Mouse (Mus musculus) 416B (cell line): ENCODE data around the gene Rmdn3.
A peak's percentile ranks its signal among the peaks of the same experiment; 100 is the strongest.

Experiments
- DNase-seq: peaks from one replicate; pipeline ENCODE4 v3.0.0; 2011; ENCODE audit warnings: low read depth

Gene Rmdn3

DNA sequence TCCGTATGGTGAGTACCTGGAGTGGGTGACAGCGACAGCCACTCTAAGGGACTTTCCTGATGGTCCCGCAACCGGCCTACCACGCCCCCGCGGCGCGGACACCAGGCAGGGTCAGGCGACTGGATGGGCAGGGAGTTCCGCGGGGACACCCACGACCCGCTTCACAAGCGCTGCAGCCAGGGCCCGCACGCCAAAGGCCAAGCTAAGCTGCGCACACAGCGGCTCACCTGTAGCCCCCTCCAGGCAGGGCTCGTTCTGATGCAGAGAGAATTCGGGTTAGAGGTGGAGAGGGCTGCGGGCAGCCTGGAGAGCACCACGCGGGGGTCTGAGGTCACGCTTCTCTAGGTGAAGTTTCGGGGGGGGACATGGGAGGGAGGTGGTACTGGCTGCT lies 11.0 kb upstream of the Rmdn3 start:
- no peak for DNase-seq

DNA sequence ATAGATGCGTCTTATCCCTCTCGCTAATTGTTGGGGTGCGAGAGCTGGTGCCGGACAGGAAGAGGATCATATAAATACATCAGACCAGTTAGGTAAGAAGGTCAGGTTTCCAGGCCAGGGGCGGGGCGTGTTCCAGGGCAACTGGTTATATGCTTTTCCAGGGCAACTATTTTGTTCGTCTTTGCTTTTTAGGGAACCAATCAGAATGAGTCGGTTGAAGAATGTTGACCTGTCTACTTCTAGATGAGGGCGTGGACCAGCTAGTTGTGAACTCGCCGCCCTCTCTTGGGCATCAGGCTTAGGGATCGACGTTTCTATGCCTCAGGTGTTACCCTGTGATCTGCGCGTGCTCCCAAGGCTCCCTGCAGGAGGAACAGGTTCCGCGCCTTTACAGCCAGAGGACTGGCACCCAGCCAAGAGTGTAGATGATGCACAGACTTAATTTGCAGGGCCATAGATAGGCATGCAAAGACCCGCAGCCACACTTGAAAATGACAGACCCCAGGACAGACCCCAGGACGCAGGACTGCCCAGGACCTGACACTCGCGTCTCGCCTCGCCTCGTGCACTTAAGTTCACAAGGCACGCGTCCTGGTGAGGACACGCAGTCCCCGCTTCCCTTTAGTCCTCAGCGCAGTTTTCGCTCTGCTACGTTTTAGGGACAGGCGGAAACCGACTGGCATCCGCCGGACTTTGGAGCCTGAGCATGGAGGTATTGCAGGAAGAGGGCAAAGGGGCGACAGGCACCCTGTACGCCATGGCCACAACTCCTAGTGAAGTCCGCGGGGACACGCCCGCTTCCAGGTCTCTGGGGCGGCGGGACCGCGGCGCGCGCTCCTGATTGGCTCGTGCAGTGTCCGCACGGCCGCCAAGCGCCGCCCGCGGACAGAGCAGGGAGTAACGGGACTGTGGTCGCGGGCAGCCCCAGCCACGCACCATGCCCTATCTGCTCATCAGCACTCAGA lies 10.3 kb upstream of the Rmdn3 start, which contains the start of gene Gchfr:
Gene Gchfr (plus strand): TSS at position 873 of the 965 bp plus-strand sequence.
- DNase-seq, result no peak

DNA sequence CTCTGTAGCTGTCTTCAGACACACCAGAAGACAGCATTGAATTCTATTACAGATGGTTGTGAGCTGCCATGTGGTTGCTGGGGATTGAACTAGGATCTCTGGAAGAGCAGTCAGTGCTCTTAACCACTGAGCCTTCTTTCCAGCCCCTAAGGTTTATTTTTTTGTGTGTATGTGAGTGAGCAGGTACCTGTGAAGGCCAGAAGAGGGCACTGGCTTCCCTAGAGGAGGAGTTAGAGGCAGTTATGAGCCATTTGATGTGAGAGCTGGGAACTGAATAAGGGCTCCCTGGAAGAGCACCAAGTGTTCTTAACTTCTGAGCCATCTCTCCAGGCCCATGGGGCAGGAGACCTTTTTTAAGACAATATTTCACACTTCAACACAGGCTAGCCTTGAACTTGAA lies 8.6 kb upstream of the Rmdn3 start:
- peak; percentile 41 for DNase-seq

DNA sequence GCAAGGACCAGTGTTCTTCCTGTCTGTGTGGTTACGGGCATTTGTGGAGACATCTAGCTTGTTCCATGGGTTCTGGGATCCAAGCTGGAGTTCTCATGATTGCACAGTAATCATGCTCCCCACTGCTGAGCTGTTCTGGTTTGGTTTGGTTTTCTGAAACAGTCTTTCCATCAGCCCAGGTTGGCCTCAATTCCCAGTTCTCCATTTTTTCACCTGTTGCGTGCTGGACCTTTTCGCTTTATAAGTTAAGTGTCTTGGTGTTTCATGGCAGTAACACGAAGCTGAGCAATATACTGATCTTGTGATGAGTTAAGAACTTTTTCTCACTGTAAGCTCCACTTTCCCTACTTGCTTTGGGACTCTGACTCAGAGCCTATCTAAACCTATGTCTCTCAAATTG lies 7.2 kb upstream of the Rmdn3 start:
- DNase-seq, result no peak

DNA sequence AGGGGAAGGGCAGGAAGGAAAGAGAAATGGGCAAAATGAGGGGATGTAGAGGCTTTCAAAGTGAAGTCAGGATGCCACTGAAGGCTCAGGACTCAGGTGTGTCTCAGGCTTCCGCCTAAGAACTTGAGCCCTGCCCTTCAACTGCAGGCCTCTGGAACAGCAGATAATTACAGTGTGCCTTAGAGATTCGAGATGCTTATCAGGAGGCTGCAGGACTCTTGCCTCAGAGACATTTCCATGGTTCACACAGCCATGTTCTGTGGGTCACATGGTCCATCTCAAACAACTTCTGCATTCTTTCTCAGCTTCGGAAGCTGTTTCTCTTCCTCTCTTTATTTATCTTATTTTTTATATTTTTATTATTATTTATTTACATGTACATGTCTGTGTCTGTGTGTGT lies 6.3 kb upstream of the Rmdn3 start:
- peak; percentile 92 for DNase-seq

DNA sequence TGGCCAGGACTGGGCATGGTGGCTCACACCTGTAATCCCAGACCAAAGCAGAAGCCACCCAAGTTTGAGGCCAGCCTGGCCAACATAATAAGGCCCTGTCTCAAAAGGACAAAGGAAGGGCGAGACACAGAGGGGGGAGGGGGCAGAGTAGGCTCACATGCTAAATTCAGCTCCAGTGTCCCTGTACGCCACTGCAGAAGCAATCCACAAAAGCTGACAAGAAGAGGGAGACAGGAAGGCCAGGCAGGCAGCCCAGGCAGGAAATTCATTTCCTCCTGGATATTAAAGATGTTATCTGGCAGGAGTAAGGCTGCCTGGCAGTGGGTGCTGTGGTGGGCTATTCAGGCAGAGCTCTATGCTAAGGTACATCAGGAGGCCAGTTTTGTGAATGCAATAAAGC lies 4.4 kb upstream of the Rmdn3 start:
- no peak for DNase-seq

DNA sequence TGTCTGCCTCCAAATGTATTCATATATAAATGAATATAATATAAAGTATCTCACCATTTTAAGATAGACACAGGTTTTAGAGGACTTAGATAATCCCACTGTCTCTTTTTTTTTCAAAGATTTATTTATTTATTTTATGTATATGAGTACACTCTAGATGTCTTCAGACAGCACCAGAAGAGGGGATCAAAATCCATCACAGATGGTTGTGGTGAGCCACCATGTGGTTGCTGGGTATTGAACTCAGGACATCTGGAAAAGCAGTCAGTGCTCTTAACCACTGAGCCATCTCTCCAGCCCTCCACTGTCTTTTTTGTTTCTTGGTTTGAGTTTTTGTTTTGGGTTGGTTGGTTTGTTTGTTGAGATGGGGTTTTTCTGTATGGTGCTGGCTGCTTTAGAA lies 1.0 kb upstream of the Rmdn3 start:
- DNase-seq, result peak; percentile 62

DNA sequence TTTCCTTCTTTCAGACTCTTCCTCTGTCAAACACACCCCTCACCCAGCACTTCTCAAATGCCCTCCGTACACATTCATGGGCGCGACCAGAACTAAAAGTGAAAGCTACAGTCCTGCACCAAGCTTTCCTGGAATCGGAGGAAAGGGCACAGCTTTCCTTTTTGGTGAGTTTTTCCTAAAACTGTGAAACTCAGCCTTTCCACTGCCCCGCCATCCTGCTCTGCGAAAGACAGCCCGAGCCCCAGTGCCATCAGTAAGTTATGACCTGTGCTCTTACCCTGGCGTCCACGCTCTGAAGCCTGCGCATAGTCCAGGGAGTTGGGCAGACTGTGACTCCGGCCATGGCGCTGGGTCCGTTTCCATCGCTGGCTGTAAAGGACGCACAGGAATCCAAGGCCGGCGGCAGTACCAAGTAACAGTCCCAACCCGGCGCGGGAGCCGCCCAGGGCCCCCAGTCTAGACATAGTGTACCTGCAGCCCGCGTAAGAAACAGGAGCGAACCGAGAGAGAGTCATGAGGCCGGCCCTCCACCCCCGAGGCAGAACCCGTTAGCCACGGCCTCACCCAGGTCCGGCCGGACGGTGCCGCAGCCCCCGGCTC lies 653 bp downstream of the Rmdn3 start:
- no peak for DNase-seq

DNA sequence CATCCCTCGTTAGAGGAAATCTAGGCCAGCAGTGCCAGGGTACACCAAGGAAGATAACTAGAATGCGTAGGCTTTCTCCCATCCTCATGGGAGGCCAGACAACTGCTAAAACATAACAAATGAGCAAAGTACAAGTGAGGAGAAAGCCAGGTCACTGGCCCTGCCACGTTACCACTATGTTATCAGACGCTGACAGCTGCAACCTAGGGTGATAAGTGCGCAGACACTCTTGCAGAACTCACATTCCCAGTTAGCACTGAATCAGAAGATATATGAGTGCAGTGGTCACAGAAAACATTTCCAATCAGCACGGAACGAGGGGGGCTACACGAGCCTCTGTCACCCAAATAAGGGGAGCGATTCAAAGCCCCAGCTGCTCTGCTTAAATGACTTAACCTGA lies 1.4 kb downstream of the Rmdn3 start:
- no peak for DNase-seq

DNA sequence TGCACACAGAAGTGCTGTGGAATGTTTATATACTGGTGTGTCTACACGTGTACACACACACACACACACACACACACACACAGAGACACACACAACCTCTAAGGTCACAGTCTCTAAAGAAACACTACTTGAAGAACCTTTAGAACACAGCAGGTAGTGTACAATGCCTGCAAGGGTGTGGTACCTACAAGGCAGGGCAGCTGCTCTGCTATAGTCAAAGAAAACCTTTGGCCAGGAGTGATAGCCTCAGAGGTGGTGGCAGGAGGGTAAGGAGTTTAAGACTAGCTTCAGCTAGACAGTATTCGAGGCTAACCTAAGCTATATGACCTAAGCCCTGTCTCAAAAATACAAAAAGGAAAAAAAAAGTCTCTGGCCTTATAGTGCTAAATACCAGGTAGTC lies 2.2 kb downstream of the Rmdn3 start:
- DNase-seq, result no peak

DNA sequence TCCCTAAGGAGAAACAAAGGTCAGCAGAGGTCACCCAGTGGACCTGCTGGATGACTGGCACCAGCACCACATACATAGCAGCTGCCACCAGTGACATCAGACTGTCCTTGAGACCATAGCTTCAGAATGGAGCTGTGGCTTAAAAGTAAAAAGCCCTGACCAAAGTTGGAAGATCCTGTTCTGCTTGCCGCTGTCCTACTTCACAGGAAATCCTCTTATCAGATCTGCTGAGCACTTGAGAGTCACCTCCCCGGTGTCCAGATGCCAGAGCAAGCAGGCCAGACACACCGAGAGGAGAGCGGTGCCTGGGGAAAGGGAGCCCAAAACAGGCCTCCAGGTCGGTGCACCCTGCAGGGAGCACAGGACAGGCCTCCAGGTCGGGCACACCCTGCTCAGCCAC lies 4.6 kb downstream of the Rmdn3 start:
- DNase-seq, result no peak

DNA sequence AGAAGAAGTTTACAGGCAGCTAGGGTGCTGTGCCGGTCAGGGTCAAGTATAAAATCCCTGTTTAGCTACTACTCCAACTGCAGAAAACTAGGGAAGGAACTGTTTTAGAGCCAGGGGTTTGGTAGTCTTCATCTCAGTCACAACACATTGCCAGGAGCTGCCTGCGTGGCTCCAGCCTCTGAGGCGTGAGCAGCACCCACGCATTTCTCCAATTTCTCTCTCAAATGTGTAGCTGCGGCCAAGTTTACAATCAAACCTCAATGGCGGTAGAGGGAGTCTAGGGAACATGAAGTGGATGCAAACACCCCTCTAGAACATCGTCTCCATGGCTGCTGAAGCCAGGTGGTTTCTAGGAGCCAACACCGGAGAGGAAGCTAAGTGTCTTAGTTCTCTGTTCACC lies 9.1 kb downstream of the Rmdn3 start:
- DNase-seq, result no peak

DNA sequence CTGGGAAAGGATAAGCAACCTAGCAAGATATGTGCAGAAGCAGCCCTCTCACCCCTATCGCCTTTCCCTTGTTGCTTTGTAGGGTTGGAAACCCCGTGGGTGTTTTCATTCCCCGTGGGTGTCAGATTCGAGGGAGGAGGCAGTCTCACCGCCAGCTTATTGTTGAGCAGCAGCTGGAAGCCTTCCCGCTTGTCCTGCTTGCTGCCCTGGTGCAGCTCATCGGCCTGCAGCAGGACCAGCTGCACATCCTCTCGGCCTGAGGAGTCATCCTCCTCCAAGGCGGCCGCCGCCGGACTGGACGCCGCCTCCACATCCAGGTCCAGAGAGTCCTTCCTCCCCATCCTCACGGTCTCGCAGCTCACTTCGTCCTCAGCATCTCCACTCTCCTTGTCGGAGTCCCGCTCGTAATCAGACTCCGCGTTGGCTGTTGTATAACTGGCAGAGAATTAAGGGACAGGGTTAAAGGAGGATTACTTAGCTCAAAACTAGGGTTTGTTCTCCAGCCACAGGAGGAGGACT lies 9.6 kb downstream of the Rmdn3 start:
- DNase-seq, result no peak

DNA sequence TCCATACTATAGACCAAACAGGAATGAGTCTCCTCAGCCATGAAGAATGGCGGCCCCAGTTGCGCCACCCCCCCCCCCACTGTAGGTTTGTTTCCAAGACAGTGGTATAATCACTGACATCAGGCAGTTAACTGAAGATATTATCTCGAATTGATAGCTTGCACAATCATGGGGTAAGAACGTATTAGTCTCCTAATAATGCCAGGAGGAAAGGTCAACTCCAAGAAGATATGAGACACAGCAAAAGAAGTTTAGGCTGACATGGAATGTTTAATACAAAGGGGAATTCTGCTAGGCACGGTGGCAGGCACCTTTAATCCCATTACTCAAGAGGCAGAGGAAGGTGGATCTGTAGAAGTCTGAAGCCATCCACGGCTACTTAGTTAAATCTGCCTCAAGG lies 10.4 kb downstream of the Rmdn3 start:
- no peak for DNase-seq

DNA sequence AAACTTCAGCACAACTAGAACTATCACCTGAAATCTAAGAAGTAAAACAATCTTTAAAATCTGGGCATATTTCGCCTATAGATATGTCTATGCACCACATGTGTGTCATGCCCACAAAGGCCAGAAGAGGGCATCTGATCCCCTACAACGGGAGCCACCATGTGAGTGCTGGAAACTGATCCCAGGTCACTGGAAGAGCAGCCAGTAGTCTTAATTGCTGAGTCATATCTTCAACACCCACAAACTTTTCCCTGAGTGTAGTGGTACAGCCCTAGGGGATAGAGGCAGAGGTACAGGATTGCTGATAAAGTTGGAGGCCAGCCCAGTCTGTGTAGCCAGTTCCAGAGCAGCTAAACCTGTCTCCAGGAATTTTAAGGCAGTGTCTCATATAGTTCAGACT lies 11.6 kb downstream of the Rmdn3 start:
- peak; percentile 42 for DNase-seq

DNA sequence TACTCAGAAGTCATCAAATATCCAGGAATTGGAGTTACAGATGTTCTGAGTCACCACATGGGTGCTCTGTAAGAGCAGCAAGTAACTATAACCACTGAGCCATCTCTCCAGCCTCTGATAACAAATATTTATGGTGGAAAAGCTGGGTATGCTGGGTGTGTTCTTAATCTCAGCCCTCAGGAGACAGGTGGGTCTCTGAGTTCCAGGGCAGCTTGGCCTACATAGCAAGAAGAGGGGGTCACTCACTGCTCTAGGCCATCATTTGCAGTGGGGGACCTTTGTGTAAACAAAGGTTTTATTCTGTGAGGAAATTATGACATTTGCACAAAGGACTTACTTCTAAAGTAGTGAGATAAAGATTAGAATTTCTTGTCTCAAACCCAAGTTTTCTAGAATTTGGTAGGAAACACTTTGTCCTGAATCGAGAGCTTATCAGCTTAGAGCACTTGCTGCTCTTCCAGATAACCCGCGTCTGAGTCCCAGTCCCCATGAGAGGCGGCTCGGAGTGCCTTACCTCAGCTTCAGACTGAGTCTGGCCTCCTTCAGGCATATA lies 20.4 kb downstream of the Rmdn3 start:
- no peak for DNase-seq

DNA sequence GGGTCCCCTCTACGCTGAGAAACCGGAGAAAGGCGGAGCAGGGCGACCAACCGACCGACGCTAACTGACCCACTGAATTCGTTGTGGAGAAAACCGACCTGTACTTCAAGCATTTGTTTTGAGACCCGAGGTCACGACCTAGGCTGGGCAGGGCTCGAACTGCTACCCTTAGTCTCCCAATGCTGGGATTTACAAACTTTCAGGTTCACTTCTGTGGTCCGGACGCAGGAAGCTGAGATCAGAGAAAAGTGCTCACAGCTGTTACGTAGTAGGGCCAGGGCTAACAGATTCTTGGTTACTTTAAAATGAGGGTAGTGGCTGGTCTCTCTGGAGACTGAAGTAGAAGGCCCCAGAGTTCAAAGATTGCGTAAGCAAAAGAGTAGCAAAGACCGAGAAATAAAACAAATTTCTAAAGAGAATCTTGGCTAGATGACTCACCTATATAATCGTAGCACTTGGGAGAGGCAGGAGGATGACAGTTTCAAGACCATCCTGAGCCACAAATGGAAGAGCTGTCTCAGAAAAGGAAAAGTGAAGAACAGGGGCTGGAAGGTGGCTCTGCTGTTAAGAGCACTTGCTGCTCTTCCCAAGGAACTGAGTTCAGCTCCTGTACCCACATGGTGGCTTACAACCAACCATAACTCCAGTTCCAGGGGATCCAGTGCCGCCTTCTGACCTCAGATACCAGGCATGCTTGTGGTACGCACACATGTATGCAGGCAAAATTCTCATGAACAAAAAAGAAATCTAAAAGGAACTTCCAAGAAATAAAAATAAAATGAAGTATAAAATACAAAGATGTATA lies 43.5 kb downstream of the Rmdn3 start:
- peak; percentile 59 for DNase-seq

DNA sequence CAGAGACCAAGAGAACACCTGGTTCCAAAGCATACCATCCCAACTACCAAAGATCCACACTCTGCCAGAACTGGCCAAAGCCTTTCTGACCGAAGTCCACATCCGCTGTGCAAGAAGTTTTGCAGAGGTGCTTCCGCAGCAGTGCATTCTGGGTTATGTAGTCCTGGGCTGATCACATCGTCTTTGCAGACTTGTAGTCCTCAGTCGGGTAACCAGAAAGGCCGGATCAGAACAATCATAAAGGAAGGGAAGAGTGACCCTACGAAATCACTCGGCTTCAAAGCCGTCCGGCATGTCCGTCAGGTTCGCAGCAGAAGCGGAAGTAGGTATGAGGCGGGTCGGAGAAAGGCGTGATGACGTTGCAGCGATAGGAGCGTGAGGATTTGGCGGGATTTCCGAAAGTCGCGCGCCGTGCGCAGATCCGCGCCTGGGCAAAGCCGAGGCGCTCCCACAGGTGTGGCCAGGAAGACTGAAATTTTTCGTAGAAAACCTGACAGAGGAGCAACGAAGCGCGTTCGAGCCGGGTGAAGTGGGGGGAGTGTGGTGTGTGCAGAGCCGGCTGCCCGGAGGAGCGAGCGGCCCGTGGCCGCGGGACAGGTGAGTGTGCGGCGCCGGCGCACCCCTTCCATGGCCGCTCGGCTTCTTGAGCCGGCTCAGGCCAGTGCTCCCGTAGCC lies 44.3 kb downstream of the Rmdn3 start, which contains the start of gene Rad51:
Gene Rad51 (plus strand): TSS at position 356 of the 675 bp plus-strand sequence.
- peak; percentile 93 for DNase-seq

DNA sequence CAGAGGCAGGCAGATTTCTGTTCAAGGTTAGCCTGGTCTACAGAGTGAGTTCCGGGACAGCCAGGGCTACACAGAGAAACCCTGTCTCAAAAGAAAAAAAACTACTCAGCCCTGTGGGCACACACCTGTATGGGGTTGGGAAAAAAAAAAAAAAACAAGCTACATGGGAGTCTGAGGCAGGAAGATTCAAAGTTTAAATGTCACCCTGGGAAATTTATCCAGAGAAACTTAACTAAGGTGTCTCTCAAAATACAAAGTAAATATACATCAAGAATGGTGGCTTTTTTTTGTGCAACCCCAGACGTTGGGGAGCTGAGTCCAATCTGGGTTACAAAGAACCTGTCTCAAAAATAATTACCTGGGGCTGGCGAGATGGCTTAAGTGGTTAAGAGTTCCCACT lies 45.8 kb downstream of the Rmdn3 start:
- no peak for DNase-seq

DNA sequence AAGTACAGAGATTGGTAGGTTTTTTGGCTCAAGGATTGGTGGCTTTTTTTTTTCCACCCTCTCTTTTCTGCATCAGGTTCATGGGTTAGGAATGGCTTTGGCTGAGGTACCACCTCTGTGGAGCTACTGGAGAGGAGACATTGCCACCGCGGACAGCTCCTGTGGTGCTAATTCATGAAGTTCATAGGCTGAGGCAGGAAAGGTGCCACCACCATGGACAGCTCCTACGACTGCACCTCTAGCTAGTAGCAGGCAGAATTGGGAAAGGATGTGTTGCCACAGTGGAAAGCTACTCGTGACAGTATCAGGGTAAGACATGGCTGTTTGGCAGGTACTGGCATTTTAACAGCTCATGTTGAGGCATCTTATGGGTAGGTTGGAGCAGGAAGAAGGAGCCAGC lies 48.3 kb downstream of the Rmdn3 start:
- DNase-seq, result peak; percentile 71

DNA sequence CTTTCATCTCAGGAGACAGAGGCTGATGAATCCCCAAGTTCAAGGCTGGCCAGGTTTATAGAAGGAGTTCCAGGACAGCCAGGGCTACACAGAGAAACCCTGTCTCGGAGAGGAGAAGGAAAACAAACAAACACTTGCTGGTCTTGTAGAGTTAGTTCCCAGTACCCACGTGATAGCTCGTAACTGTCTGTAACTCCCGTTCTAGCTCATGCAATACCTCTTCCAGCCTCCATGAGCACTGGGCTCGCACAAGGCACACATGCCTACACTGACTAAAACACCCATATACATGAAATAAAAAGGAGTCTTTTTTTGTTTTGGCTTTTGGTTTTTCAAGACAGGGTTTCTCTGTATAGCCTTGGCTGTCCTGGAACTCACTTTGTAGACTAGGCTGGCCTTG lies 50.3 kb downstream of the Rmdn3 start:
- DNase-seq, result no peak

DNA sequence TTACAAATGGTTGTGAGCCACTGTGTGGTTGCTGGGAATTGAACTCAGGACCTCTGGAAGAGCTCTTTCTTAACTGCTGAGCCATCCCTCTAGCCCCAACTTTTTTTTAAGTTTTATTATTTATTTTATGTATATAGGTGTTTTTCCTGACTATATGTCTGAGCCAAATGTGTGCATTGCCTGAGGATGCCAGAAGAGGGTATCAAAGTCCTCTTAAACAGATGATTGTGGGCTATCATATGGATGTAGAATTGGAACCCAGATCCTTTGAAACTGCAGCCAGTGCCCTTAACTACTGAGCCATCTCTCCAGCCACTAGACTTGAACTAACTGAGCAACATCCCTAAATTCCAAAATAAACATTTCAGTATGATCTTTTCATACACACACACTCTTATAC lies 55.3 kb downstream of the Rmdn3 start:
- DNase-seq, result peak; percentile 32
